Mouse (Mus musculus): ENCODE results near the gene Gpr137. TPM values are rescaled to one million over a fixed set of nuclear protein-coding genes. Genes with fewer than 3 reads are reported as not detected.
A peak's percentile ranks its signal among the peaks of the same experiment; 100 is the strongest.

The Gpr137 gene
- polyA plus RNA-seq, 1 experiment, result 9.0 TPM

GRCm38 (mm10) chr19:6940396-6941351 is 1.6 kb downstream of the Gpr137 start:
- Histone ChIP-seq H3K4me1 (ENCODE audit: control insufficient read depth, insufficient read depth, low read length) (no peaks in the 10 kb centered on the region), H3K36me3 (ENCODE audit: control insufficient read depth, insufficient read depth, low read length, poor library complexity, severe bottlenecking) (no peaks in the 10 kb centered on the region), H3K27ac (ENCODE audit: insufficient read depth, low read length) (no peak overlapping the region), H3K27me3 (ENCODE audit: control insufficient read depth, insufficient read depth, low read length, poor library complexity, severe bottlenecking) (no peaks in the 10 kb centered on the region), H3K9me3 (replicated peaks; ENCODE audit: control insufficient read depth, insufficient read depth, low read length, poor library complexity, severe bottlenecking) (no peaks in the 10 kb centered on the region), H3K4me3 (ENCODE audit: low read depth, low read length) (peak overlapping the region; percentile 87), H3K9ac (ENCODE audit: low read depth, poor library complexity, severe bottlenecking) (peak overlapping the region; percentile 86)
- TF ChIP-seq CTCF (IDR thresholded peaks at IDR 0.05; ENCODE audit: low read depth, low read length) (no peak), EP300 (IDR thresholded peaks at IDR 0.05; ENCODE audit: insufficient read depth, low read depth, low read length) (no peak), POLR2A (IDR thresholded peaks at IDR 0.05; ENCODE audit: insufficient read depth, low read length) (no peak)

GRCm38 (mm10) chr19:6939106-6940002 is 2.9 kb downstream of the Gpr137 start:
- H3K36me3 ChIP-seq (ENCODE audit: control insufficient read depth, insufficient read depth, low read length, poor library complexity, severe bottlenecking), result no peaks in the 10 kb centered on the region
- no peaks in the 10 kb centered on the region for H3K27me3 ChIP-seq (ENCODE audit: control insufficient read depth, insufficient read depth, low read length, poor library complexity, severe bottlenecking)
- no peak overlapping the region for H3K4me3 ChIP-seq (ENCODE audit: low read depth, low read length)
- H3K9ac ChIP-seq (ENCODE audit: low read depth, poor library complexity, severe bottlenecking), result no peak overlapping the region
- H3K9me3 ChIP-seq (replicated peaks; ENCODE audit: control insufficient read depth, insufficient read depth, low read length, poor library complexity, severe bottlenecking), result no peaks in the 10 kb centered on the region
- no peaks in the 10 kb centered on the region for H3K4me1 ChIP-seq (ENCODE audit: control insufficient read depth, insufficient read depth, low read length)
- no peak overlapping the region for H3K27ac ChIP-seq (ENCODE audit: insufficient read depth, low read length)
- TF ChIP-seq EP300 (IDR thresholded peaks at IDR 0.05; ENCODE audit: insufficient read depth, low read depth, low read length) (no peak), CTCF (IDR thresholded peaks at IDR 0.05; ENCODE audit: low read depth, low read length) (no peak), POLR2A (IDR thresholded peaks at IDR 0.05; ENCODE audit: insufficient read depth, low read length) (no peak)

- no peak overlapping the region for H3K9ac ChIP-seq (ENCODE audit: low read depth, poor library complexity, severe bottlenecking)
- no peaks in the 10 kb centered on the region for H3K36me3 ChIP-seq (ENCODE audit: control insufficient read depth, insufficient read depth, low read length, poor library complexity, severe bottlenecking)
- no peak for TF ChIP-seq POLR2A (IDR thresholded peaks at IDR 0.05; ENCODE audit: insufficient read depth, low read length)
- TF ChIP-seq EP300 (IDR thresholded peaks at IDR 0.05; ENCODE audit: insufficient read depth, low read depth, low read length), result no peak
- no peak for TF ChIP-seq CTCF (IDR thresholded peaks at IDR 0.05; ENCODE audit: low read depth, low read length)
- H3K9me3 ChIP-seq (replicated peaks; ENCODE audit: control insufficient read depth, insufficient read depth, low read length, poor library complexity, severe bottlenecking), result no peaks in the 10 kb centered on the region
- H3K4me1 ChIP-seq (ENCODE audit: control insufficient read depth, insufficient read depth, low read length), result no peaks in the 10 kb centered on the region
- no peak overlapping the region for H3K27ac ChIP-seq (ENCODE audit: insufficient read depth, low read length)
- H3K4me3 ChIP-seq (ENCODE audit: low read depth, low read length), result no peak overlapping the region
- no peaks in the 10 kb centered on the region for H3K27me3 ChIP-seq (ENCODE audit: control insufficient read depth, insufficient read depth, low read length, poor library complexity, severe bottlenecking)
These were observed 4.5 kb downstream of the Gpr137 start for GRCm38 (mm10) chr19:6937541-6938465.

GRCm38 (mm10) chr19:6936299-6936698 is 6.0 kb downstream of the Gpr137 start:
- H3K27ac ChIP-seq (ENCODE audit: insufficient read depth, low read length), result no peak overlapping the region
- no peaks in the 10 kb centered on the region for H3K4me1 ChIP-seq (ENCODE audit: control insufficient read depth, insufficient read depth, low read length)
- TF ChIP-seq CTCF (IDR thresholded peaks at IDR 0.05; ENCODE audit: low read depth, low read length) (peak; percentile 70), POLR2A (IDR thresholded peaks at IDR 0.05; ENCODE audit: insufficient read depth, low read length) (no peak)
- H3K36me3 ChIP-seq (ENCODE audit: control insufficient read depth, insufficient read depth, low read length, poor library complexity, severe bottlenecking), result no peaks in the 10 kb centered on the region
- H3K9me3 ChIP-seq (replicated peaks; ENCODE audit: control insufficient read depth, insufficient read depth, low read length, poor library complexity, severe bottlenecking), result no peaks in the 10 kb centered on the region
- no peak overlapping the region for H3K4me3 ChIP-seq (ENCODE audit: low read depth, low read length)
- no peaks in the 10 kb centered on the region for H3K27me3 ChIP-seq (ENCODE audit: control insufficient read depth, insufficient read depth, low read length, poor library complexity, severe bottlenecking)
- H3K9ac ChIP-seq (ENCODE audit: low read depth, poor library complexity, severe bottlenecking), result no peak overlapping the region

- no peak for TF ChIP-seq POLR2A (IDR thresholded peaks at IDR 0.05; ENCODE audit: insufficient read depth, low read length)
- no peak for TF ChIP-seq EP300 (IDR thresholded peaks at IDR 0.05; ENCODE audit: insufficient read depth, low read depth, low read length)
- no peak for TF ChIP-seq CTCF (IDR thresholded peaks at IDR 0.05; ENCODE audit: low read depth, low read length)
- Histone ChIP-seq H3K27me3 (ENCODE audit: control insufficient read depth, insufficient read depth, low read length, poor library complexity, severe bottlenecking) (no peaks in the 10 kb centered on the region), H3K9ac (ENCODE audit: low read depth, poor library complexity, severe bottlenecking) (peak within 1 kb of the TSS; percentile 53), H3K27ac (ENCODE audit: insufficient read depth, low read length) (no peak within 1 kb of the TSS), H3K36me3 (ENCODE audit: control insufficient read depth, insufficient read depth, low read length, poor library complexity, severe bottlenecking) (no peaks in the 10 kb centered on the region), H3K4me3 (ENCODE audit: low read depth, low read length) (peak within 1 kb of the TSS; percentile 54), H3K4me1 (ENCODE audit: control insufficient read depth, insufficient read depth, low read length) (peaks cover 2% of the 10 kb centered on the region), H3K9me3 (replicated peaks; ENCODE audit: control insufficient read depth, insufficient read depth, low read length, poor library complexity, severe bottlenecking) (no peaks in the 10 kb centered on the region)
These were observed 7.9 kb downstream of the Gpr137 start, which contains the start of gene Kcnk4 for GRCm38 (mm10) chr19:6934195-6934977. TSS of gene Kcnk4 (minus strand) at chr19:6934515.
